Mouse (Mus musculus): ENCODE data around the gene Shb. TPM values are rescaled to one million over a fixed set of nuclear protein-coding genes. Genes with fewer than 3 reads are reported as not detected.

The Shb gene
- polyA plus RNA-seq, 1 experiment, result 11.4 TPM

DNA sequence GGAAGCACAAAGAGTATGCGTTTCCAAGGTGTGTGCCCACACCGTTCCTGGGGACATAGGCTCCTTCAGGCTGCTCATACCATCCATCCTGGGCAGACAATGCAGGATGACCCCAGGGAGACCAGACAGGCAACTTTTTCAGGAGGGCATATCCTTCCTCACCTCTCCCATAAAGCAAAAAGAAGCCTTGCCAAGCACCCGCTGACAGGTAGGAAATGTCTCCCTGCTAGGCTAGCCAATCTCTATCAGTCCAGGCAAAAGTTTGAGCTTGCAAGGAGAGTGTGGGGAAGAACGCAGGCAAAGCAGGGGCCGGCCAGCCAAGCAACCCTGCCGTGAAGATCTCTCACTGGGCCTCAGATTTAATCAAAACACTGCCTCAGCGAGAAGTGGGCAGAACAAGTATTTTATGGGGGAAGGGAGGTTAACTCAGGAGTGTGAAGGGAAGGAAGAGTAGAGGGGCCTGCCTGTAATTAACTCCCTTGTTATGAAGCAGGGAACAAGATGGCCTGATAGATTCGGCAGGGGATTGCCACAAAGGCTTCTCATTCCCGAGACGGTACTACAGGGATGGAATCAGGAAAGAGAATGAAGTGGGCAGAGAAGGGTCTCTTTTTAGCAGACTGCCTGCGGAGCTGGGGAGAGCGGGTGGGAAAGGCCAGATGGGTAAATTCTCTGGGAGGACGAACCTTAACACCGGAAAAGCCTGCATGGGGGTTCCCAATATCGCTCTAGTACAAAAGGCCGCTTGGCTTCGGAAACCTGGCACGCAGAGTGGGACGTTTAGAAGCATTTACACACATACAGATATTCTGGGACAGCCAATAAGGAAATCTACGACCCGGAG, 3.7 kb downstream of the Shb start:
- peak overlapping the region; percentile 66 for H3K4me3 ChIP-seq (ENCODE audit: insufficient read depth, low read length)
- peak overlapping the region; percentile 48 for H3K27ac ChIP-seq (ENCODE audit: insufficient read depth, low read length)
- H3K4me1 ChIP-seq (ENCODE audit: control insufficient read depth, insufficient read depth, low read length), result peaks cover 3% of the 10 kb centered on the region; the same call in 1 of the 2 replicates
- TF ChIP-seq CTCF (IDR thresholded peaks at IDR 0.05; ENCODE audit: borderline replicate concordance, insufficient read depth, low read length), result no peak
- TF ChIP-seq POLR2A (IDR thresholded peaks at IDR 0.05; ENCODE audit: low read depth, low read length), result no peak

DNA sequence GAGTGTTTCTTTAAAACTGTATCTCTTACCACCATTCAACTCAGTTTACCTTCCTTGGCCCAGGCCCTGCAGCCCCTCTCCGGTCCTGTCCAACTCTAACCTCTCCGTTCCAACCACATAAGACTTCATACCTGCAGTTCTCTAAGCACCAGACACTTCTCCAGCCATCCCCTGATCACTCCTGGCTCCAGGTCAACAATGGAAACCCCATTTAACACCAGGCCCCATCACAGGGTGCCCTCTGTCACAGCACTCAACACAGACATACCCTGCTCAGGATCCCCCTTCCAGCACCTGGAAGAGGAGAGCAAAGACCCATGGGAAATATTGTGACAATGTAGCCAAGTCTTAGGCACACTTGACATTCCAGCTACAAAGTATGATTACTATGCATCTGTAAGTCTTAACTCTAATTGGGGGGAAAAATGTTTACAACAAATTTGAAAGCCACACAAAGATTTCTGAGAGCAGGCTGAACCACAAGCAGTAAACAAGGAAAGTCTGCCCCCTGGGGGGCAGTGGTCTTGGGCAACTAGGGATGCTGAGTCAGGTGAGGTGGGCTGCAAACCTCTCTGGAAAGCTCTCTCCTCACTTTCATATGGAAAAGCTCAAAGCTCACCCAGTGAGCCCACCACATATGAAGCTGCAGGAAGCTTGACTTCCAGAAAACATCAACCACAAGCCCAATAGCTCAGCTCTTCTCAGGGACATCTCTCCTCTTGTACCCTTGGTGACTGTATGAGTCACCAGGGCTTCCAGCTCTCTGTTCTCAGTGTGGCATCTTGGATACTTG, 4.5 kb downstream of the Shb start:
- peaks cover 3% of the 10 kb centered on the region; the same call in 1 of the 2 replicates for H3K4me1 ChIP-seq (ENCODE audit: control insufficient read depth, insufficient read depth, low read length)
- peak overlapping the region; percentile 66 for H3K4me3 ChIP-seq (ENCODE audit: insufficient read depth, low read length)
- TF ChIP-seq POLR2A (IDR thresholded peaks at IDR 0.05; ENCODE audit: low read depth, low read length) (no peak), CTCF (IDR thresholded peaks at IDR 0.05; ENCODE audit: borderline replicate concordance, insufficient read depth, low read length) (no peak)
- H3K27ac ChIP-seq (ENCODE audit: insufficient read depth, low read length), result no peak overlapping the region

GRCm38 (mm10) chr4:45526846-45527561, 5.3 kb downstream of the Shb start:
- no peak for TF ChIP-seq POLR2A (IDR thresholded peaks at IDR 0.05; ENCODE audit: low read depth, low read length)
- TF ChIP-seq CTCF (IDR thresholded peaks at IDR 0.05; ENCODE audit: borderline replicate concordance, insufficient read depth, low read length), result no peak
- H3K4me1 ChIP-seq (ENCODE audit: control insufficient read depth, insufficient read depth, low read length), result peaks cover 2% of the 10 kb centered on the region; the same call in 1 of the 2 replicates
- H3K27ac ChIP-seq (ENCODE audit: insufficient read depth, low read length), result no peak overlapping the region
- H3K4me3 ChIP-seq (ENCODE audit: insufficient read depth, low read length), result no peak overlapping the region

- H3K4me1 ChIP-seq (ENCODE audit: control insufficient read depth, insufficient read depth, low read length), result no peaks in the 10 kb centered on the region
These were observed 6.1 kb downstream of the Shb start for GRCm38 (mm10) chr4:45526175-45526574.

GRCm38 (mm10) chr4:45525541-45525940, 6.7 kb downstream of the Shb start:
- no peak overlapping the region for H3K27ac ChIP-seq (ENCODE audit: insufficient read depth, low read length)
- H3K4me1 ChIP-seq (ENCODE audit: control insufficient read depth, insufficient read depth, low read length), result no peaks in the 10 kb centered on the region
- no peak for TF ChIP-seq CTCF (IDR thresholded peaks at IDR 0.05; ENCODE audit: borderline replicate concordance, insufficient read depth, low read length)
- no peak for TF ChIP-seq POLR2A (IDR thresholded peaks at IDR 0.05; ENCODE audit: low read depth, low read length)
- no peak overlapping the region for H3K4me3 ChIP-seq (ENCODE audit: insufficient read depth, low read length)

More at GRCm38 (mm10) chr4:45526175-45526574, 6.1 kb downstream of the Shb start:
- TF ChIP-seq POLR2A (IDR thresholded peaks at IDR 0.05; ENCODE audit: low read depth, low read length), result no peak
- TF ChIP-seq CTCF (IDR thresholded peaks at IDR 0.05; ENCODE audit: borderline replicate concordance, insufficient read depth, low read length), result no peak
- H3K27ac ChIP-seq (ENCODE audit: insufficient read depth, low read length), result no peak overlapping the region
- H3K4me3 ChIP-seq (ENCODE audit: insufficient read depth, low read length), result no peak overlapping the region

GRCm38 (mm10) chr4:45524602-45525001, 7.7 kb downstream of the Shb start:
- H3K4me3 ChIP-seq (ENCODE audit: insufficient read depth, low read length), result no peak overlapping the region
- TF ChIP-seq POLR2A (IDR thresholded peaks at IDR 0.05; ENCODE audit: low read depth, low read length), result no peak
- TF ChIP-seq CTCF (IDR thresholded peaks at IDR 0.05; ENCODE audit: borderline replicate concordance, insufficient read depth, low read length), result no peak
- H3K4me1 ChIP-seq (ENCODE audit: control insufficient read depth, insufficient read depth, low read length), result no peaks in the 10 kb centered on the region
- no peak overlapping the region for H3K27ac ChIP-seq (ENCODE audit: insufficient read depth, low read length)

DNA sequence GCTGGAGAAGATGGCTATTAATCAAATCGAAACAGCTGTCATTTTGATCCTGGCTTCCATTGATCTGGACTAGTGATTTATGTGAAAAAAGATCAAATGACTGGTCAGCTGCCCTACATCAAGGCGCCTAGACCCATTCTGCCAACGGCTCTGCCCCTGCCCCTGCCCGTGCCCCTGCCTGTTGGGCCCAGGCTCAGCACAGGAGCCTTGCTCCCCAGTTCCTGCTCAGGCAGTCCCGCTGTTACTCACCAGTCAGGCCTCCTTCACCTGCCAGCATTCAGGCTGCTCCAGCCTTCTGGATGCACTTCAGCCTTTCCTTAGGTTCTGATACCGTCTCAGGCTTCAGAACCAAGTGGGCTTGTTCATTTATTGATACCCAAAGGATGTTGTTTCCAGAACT, 8.9 kb downstream of the Shb start:
- Histone ChIP-seq H3K27ac (ENCODE audit: insufficient read depth, low read length) (no peak overlapping the region), H3K4me1 (ENCODE audit: control insufficient read depth, insufficient read depth, low read length) (no peaks in the 10 kb centered on the region), H3K4me3 (ENCODE audit: insufficient read depth, low read length) (no peak overlapping the region)
- TF ChIP-seq CTCF (IDR thresholded peaks at IDR 0.05; ENCODE audit: borderline replicate concordance, insufficient read depth, low read length) (no peak), POLR2A (IDR thresholded peaks at IDR 0.05; ENCODE audit: low read depth, low read length) (no peak)

GRCm38 (mm10) chr4:45522956-45523355, 9.3 kb downstream of the Shb start:
- Histone ChIP-seq H3K4me3 (ENCODE audit: insufficient read depth, low read length) (no peak overlapping the region), H3K27ac (ENCODE audit: insufficient read depth, low read length) (no peak overlapping the region), H3K4me1 (ENCODE audit: control insufficient read depth, insufficient read depth, low read length) (no peaks in the 10 kb centered on the region)
- TF ChIP-seq CTCF (IDR thresholded peaks at IDR 0.05; ENCODE audit: borderline replicate concordance, insufficient read depth, low read length) (no peak), POLR2A (IDR thresholded peaks at IDR 0.05; ENCODE audit: low read depth, low read length) (no peak)

DNA sequence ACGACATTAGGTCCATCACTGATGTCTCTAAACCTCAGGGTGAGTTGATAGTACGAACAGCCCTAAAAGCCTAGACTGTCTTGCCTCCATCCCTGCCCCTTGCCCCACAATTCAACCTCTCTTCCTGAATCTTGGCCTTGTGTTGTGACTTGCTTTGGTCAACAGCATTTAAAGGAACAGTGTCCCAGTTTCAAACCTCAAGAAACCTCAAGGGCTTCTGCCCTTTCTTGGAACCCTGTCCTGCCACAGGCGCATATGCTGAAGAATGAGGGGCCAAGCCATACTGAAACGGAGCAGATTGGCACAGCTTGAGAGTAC, 9.7 kb downstream of the Shb start:
- Histone ChIP-seq H3K4me3 (ENCODE audit: insufficient read depth, low read length) (no peak overlapping the region), H3K27ac (ENCODE audit: insufficient read depth, low read length) (no peak overlapping the region), H3K4me1 (ENCODE audit: control insufficient read depth, insufficient read depth, low read length) (no peaks in the 10 kb centered on the region)
- no peak for TF ChIP-seq POLR2A (IDR thresholded peaks at IDR 0.05; ENCODE audit: low read depth, low read length)
- no peak for TF ChIP-seq CTCF (IDR thresholded peaks at IDR 0.05; ENCODE audit: borderline replicate concordance, insufficient read depth, low read length)

Measured in embryonic fibroblast, embryonic 13.5 days (primary cell).